Mouse (Mus musculus) cerebellum, postnatal 36 days (tissue): ENCODE measurements around the gene Tubd1.

ENCODE experiments used
- DNase-seq, 2 experiments: peaks; one replicate each; pipeline ENCODE4 v3.0.0; 2021 to 2022; ENCODE audit warnings: mixed read lengths in 2 of 2

The Tubd1 gene

DNA sequence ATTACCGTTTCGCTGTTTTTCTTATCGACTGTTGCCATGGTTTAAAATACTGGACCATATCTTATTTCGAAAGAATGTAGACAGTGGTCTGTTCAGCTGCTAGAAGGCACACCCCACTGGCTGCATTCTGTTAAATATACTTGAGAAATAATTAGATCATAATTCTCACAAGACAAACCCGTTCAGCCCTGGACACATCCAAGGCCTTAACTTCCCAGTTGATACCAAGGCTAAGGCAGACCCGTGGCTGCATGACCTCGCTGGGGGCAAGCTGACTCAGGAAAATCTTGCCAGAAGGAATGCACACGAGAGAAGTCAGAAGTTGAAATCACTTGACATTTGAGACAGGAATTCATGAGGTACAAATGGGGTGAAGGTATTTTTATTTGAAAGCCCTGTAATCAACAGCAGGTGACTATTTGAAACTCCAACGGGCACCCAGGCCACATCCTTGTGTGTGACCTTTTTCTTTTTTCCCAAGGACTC lies 25.5 kb downstream of the Tubd1 start:
- DNase-seq: no peak

DNA sequence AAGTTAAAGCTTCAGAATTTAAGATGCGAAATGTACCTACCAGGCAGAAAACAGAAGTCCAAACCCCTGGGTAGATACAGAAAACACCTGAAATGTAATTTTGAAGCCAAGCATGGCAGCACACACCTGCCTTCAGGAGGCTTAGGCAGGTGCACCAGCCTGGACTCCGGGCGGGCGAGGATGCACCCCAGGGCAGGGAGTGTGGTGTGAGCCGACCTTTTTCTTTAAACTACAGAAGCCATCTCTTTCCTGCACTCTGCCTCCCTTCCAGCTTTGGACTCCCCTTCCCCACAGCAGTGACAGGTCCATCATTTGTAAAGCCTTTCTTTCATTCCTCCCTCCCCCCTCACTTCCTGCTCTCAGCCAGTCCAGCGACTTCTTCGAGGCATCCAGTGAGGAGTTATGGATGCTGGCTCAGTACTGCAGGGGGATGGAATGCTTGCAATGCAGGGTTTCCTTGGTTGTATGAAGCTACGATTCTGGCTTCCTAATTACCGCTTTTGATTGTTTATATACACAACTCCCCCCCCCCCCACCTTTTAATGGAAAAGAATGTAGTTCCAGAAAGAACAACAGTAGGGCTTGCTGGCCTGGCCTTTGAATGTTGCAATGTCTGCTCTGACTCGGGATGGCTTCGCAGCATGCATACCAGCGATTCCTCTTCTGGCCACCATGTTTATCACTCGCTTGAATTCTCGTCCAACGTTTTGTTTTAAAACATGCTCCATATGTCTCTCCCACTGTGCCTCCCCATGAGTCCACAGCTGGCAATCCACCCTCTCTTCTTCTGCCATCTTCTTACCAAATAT lies 26.5 kb downstream of the Tubd1 start:
- DNase-seq: peak in 1 of 2 experiments; percentile 10

DNA sequence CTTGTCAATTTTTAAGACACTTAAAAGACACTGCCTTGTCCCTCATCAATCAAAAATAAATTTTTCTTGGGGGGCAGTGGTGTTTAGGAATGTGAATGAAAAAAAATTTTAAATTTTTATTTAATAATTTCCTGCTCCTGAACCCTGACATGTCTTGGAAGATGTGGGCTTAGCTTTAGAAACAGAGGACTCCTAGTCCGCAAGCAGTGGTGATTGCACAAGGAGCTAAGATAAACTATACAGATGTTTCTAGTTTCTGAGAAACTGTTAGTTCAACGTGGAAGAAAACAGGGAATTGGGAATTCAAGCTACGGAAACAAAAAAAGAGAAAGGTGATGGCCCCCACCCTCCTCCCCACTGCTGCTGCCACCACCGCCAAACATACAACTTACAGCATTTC lies 27.1 kb downstream of the Tubd1 start:
- no peak for DNase-seq

DNA sequence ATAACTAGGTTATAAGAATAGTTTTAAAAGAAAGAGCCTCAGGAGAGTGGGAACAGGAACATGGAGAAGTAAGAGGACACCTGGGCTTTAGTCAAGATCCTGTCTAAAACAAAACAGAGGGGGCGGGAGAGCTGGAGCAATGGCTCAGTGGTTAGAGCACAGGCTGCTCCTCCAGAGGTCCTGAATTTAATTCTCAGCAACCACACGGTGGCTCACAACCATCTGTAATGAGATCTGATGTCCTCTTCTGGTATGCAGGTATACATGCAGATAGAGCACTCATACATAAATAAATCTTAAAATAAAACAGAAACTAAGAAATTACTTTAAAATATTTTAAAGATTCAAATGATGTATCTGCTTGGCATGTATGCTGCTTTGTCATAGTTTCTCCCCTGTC lies 27.8 kb downstream of the Tubd1 start:
- DNase-seq: no peak

DNA sequence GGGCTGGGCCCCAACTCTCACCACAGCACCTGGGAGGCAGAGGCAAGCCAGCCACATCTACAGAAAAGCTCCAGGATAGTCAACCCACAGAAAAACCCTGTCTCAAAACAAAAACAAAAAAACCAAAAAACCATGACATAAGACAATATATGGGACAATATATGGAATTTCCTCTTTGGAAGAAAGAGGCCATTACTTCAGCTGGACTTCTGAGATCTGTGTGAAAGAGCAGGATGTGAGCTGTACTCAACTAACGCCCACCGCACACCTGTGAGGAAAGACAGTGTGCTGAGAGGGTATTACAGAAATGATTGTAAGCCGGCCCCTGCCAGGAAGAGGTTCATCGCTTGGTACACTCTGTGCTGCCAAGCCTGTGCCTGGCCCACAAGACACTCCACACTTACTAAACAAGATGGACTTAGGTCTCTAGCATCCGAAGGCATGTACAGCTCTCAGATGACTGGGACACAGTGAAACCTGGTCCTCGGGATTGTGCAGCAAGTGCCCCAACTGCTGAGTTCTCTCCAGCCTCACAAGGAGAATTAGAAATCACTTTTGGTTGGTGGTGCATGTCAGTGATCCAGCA lies 28.9 kb downstream of the Tubd1 start:
- no peak for DNase-seq

DNA sequence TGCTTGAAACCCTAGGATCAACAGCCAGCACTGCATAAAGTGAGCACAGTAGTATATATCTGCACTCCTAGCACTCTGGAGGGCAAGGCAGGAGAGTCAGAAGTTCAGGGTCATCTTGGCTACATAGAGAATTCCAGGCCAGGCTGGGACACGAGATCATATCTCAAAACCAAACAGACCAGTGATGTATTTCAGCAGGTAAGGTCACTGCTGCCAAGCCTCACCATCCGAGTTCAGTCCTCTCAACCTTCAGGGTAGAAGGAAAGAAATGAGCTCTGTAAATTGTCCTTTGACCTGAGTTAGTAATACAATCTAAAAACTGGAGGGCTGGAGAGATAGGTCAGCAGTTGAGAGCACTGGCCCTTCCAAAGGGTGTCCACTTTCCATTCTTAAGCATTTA lies 29.6 kb downstream of the Tubd1 start:
- no peak for DNase-seq

DNA sequence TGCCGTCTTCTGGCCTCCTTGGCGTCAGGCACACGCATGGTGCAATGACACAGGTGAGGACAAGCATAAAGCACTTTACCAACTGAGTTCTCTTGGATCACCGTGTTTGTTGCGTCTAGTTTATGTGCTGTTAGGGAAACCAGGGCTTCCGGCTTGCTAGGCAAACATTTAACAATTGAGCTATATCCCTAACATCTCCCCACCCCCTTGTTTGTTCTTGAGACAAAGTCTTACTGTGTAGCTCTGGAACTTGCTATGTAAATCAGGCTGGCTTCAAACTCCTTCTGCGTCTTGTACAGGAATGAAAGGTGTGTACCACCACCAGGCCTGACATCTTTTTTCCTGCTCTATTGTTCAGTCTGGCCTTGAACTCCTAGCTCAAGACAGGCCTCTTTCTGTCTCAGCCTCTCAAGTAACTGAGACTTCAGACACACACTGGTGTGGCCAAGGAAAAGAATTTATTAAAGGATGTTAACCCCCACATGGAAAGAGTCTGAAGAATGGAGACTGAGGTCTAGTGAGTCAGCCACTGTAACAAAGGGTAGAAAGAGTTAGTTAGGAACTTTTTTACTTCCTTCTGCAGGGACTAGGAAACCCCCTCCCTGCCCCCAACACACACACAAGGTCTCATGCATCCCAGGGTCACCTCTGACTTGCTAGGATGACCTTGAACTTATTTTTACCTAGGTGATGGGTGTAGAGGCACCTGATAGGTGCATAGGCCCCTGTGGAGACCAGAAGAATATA lies 31.0 kb downstream of the Tubd1 start:
- DNase-seq: no peak

DNA sequence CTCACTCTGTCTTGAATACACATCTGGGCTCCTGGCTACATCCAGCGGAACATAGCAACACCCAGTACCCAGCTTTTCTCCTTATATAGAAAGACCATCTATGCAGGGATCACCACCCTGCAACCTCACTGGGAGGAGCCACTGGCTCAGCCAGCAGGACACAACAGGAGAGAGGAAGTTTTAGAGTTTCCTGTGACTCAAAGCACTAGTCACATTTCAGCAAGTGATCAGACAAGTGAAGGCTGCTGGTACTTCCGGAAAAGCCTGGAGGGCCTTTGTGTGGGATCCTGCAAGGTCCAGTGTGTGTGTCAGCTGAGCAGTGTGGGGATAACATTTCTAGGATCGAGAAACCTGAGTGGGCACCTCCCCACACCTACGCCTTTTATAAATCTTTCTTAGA lies 32.4 kb downstream of the Tubd1 start:
- DNase-seq: no peak

DNA sequence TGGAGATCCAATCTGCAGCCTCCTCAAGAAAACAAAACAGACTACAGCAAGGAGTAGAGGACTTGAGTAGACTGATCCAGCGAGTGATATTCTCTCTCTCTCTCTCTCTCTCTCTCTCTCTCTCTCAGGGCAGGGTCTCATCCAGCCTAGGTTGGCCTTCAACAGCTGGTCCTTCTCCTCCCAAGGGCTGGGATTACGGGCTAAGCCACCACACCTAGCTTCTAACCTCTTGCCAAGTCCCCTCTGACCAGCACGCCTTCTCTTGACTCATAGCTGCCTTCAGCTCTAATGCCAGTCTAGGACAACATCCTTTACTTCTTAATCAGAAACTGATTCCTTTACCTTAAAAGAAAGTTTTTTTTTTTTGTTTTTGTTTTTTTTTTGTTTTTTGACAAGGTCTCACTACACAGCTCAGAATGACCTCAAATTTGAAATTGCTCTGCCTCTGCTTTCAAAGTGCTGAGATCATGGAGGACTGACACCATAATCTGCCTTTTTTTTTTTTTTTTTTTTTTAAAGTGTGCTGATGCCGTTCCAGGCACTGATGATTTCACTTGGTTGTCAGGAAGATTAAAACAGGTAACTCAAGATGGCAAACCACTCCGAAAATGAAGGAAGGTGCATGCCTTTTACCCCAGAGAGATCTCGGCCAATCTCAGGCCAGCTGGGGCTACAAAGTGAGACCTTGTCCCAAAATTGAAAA lies 33.5 kb downstream of the Tubd1 start:
- DNase-seq: no peak

DNA sequence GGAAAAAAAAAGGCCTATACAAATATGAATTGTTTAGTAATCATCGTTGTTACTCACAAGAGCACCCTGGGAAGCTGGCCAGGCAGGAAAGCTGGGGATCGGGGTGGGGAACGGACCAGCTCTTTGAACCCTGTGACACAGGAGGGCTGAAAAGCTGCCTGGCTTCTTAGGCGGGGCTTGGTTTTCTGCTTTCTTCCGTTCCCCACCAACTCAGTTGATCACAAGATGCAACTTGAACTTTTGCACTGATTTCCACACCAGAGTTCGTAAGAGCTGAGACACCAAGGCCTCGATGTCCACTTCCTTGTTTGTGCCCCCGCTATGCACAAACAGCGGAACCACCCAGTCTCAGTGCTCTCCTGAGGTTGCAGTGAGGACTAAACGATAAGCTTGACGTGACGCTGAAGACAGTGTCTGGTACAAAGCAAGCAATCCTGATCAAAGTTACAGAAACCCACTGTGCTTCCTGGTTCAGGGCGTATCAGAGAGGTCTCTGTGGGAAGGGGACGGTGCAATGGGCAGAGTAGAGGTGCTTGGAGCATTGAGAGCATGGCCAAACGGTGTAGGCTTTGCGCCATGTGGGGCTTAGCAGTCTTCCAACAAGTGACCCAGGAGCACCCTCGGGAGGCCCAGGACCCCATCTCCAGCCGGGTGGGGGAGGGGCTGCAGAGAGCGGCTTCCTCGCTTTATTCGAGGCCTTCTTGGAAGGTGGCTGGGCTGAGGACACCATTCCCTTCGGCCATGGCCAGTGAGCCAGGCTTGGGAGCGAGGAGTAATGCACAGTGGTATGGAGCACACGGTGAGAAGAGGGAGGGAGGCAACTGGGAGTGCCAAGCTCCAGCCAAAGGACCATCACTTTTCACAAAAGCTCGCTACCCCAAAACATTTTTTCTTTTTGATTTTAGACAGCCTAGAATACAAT lies 34.3 kb downstream of the Tubd1 start:
- no peak for DNase-seq

DNA sequence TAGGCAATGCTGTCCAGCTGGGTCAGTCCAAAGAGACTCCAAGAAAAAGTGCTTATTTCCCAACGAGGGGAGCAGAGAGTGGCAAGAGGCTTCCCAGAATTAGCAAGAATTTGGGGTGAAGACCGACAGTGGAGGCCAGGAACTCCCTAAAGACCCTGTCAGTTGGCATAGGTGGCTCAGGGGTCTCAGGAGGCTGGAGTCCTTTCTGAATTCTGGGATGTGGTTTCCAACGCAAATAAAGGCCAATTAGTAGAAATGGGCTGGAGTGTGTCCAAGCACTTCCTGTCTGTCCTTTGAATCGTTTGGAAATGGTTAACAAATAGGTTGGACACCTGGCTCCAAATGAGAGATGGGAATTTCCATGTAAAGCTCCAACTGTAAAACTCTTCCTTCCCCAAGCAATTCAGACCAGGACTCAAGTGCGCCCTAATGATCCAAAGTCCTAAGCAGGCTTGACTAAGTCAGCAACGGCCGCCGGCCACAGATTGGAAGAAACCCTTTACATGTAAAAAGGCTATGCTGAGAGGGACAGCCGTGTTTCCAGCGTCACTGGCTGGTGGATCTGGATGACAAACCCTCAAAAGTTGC lies 35.0 kb downstream of the Tubd1 start:
- DNase-seq: no peak

DNA sequence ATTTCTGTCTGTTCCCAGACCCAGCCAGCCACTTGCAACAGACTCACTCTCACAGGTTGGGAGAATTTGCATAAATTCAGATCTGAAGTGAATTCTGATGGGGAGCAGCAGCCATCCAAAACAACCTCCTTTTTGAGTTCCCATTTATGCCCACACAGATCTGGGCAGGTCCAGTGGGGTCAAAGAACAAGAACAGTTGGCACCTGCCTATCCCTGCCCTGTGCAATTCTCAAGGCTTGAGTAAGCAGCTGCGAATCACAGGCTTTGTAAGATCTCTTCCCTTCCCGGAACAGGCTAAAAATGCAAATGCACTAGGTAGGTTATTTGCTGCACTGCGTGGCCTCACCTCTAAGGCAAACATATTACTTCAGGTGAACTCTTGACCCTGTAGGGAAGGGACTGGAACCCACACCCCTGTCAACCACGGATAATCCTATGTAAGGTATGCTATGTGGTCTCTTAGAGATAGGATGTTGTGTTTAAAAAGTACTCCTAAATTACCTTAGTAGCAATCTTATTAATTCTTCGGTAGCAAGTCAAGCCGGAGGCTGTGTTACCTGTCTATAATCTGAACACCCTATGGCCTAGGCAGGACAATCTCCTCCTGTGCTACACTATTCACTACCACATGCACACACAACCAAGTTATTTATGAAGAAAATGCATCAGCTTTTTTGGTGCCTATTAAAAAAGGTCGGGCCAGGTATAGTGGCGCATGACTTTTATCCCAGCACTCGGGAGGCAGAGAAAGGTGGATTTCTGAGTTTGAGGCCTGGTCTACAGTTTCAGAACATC lies 35.7 kb downstream of the Tubd1 start:
- no peak for DNase-seq

DNA sequence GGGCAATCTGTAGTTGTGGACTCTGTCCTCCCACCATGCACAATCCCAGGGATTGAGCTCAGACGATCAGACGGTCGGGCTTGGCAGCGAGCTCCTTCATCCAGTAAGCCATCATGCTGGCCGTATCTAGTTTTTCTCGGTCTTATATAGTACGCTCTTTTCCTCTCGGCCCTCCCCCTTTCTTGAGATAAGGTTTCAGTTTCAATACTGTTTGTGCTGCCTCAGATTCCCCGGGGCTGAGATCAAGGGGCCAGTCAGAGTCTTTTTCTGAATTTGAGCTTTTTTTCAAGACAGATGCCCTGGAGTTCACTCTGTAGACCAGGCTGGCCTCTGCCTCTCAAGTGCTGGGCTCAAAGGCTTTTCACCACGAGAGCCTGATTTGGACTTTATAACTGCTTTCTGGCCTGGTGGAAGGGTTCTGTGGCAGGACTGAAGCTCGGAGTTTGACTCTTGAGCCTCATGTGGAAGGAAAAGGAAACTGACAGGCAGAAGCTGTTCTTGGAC lies 36.5 kb downstream of the Tubd1 start:
- no peak for DNase-seq

DNA sequence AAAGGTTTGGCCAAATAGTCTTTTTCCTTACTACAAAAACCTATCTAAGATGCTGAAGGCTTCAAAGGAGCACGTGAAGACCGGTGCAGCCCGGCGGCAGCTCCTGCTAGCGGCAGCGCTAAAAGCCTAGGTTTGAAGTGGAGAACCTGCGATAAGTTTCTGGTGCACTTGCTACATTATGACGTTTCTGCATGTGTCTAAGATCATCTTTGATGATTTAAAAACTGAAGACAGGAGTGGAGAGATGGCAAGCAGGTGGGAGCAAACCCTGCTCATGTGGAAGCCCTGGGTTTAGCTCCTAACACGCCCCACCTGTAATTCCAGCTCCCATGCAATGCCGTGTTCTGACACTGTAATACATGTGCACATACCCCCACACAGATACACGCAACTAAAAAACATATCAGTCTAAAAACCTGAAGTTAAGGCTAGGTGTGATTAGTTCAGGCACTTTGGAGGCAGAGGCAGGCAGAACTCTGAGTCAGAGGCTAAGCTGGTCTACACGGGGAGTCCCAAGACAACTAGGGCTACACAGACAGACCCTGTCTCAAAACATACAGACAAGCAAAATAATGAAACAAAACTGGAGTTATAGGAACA lies 37.3 kb downstream of the Tubd1 start:
- no peak for DNase-seq

DNA sequence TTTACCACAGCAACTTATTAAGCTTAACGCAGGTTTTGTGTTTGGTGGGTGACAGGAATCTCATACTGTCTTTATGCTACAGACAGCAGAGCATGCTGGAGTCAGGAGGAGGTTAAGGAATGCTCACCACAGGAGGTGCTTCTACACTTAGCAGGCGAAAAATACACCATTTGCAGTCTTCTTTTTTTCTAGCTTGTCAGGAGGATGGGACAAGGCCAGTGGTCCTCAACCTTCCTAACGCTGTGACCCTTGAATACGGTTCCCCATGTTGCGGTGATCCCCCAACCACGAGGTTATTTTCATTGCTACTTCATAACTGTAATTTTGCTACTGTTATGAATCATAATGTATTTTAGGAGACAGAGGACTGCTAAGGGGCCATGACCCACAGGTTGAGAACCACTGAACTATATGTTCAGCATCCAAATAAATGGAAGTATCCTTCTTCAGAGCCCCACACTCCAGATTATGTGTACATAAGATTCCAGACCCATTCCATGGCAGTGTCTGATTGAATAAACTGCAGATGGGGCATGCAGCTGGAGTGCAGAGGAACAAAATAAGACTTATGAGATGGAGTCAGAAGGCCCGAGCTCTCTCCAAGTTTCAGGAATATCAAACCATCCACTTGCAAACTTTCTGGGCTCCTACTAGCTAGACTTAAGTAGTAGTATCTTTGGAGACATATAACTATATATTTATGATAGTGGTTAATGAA lies 37.9 kb downstream of the Tubd1 start:
- no peak for DNase-seq

DNA sequence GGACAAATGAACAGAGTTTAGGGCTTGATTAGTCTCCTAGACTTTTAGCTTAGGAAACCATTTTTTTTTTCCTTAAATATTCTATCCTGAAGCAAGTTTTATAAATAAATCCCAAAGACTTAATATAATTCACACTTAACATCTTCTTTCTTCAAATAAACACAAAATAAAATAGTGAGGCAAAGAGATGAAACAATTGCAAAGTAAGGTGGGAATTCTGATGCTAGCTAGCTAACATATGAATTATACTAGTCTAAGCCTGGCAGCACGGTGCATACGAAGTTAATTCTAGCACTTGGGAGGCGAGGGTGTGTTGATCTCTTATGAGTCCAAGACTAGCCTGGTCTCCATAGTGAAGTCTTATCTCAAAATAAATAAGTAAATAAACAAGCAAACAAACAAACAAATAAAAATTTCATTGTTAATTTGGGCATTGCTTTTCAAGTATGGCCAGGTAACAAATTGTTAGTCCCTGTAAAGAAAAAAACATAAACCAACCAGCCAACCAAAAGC lies 38.6 kb downstream of the Tubd1 start:
- DNase-seq: no peak

DNA sequence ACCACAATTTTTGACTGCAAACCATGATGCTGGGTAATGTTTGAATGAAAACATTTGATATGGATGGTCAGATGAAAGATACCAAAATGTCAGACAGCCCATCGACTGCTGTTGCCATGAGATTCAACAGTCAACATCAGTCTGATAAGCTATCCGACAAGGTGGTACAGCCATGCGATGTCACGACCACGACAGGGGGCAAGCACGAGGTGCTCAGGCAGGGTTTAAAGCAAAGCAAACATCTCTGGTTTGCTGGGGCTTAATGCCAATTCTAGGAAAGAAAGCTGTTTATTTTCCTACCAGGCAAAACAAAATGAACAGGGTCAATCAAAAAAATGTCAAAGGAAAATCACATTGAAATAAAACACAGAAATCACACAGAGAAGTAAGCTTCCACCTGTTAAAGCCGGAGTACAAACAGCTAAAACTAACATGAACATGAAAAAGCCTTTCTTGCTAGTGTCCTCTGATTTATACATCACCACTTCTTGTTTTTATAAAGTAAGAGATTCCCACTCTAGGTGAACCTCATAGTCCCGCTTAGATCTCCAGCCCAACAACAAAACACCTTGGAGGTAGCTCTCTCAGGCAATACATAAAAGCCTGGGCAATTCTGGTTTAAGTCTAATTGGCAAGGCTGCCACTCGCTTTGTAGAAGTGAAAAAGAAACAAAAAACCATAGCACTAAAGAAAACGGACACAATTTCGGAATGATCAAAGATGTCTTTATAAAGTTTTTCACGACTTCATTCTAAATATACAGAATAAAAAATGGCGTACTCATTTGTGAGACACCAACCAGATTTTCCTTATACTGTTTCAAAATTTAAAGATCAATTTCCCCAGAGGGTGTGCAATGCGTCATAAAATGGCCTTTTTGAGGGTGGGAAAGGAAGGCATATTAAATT lies 39.5 kb downstream of the Tubd1 start:
- no peak for DNase-seq
